Mouse (Mus musculus) lung, postnatal 25 days (tissue): Measurements from ENCODE around the gene Fam205a4.
"Not testable (repeated sequence)": the region's sequence is repeated elsewhere in the genome, so short reads cannot be mapped to it uniquely, and the experiment has no call there.

Experiments
- DNase-seq: peaks from one replicate; pipeline ENCODE4 v3.0.0; 2022; ENCODE audit warnings: low spot score

Gene Fam205a4

GRCm38 (mm10) chr4:41965758-41966157 lies at the start of gene Fam205a4:
Gene Fam205a4 (plus strand): TSS chr4:41966058.
- not testable (repeated sequence) for DNase-seq

- not testable (repeated sequence) for DNase-seq
Observed at GRCm38 (mm10) chr4:41941272-41941671, 24.6 kb upstream of the Fam205a4 start, which contains the start of gene Gm20878. Gene Gm20878 (plus strand): TSS chr4:41941572.
